Mouse (Mus musculus) T-cell, adult 2 months (primary cell): ENCODE results near the gene Tas2r102.

Experiments used
- DNase-seq: peaks from one replicate; pipeline ENCODE4 v3.0.0; 2022; ENCODE audit warnings: low spot score

The Tas2r102 gene

GRCm38 (mm10) chr6:132761831-132762230, at the start of gene Tas2r102:
Gene Tas2r102, plus strand, starts transcription at chr6:132762131.
- no peak for DNase-seq

DNA sequence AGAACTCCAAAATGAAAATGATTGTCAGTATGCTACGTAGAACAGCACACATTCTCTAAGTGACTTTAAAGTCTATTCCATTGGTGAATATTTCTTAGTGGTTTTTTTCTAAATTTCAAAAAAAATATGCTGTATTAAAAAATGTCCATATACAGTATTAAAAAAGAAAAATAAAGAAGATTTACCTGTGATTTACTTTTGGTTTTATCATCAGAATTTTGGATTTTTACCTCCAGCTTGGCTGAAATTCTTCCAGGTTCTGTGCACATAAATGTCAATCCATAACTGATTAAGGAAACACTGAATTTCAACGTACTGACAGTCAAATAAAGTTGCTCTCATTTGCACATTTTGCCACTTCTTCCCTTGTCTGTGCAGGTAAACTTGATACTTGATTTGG, 24.0 kb upstream of the Tas2r102 start, which contains the start of gene Tas2r115:
Gene Tas2r115, minus strand, starts transcription at position 101 of the 400 bp plus-strand sequence.
- no peak for DNase-seq

- DNase-seq, result no peak
Measured at GRCm38 (mm10) chr6:132750206-132750605, 11.7 kb upstream of the Tas2r102 start.

- no peak for DNase-seq
Measured at GRCm38 (mm10) chr6:132754430-132754829, 7.5 kb upstream of the Tas2r102 start, which contains the start of gene Tas2r124. Gene Tas2r124, plus strand, starts transcription at chr6:132754730.

DNA sequence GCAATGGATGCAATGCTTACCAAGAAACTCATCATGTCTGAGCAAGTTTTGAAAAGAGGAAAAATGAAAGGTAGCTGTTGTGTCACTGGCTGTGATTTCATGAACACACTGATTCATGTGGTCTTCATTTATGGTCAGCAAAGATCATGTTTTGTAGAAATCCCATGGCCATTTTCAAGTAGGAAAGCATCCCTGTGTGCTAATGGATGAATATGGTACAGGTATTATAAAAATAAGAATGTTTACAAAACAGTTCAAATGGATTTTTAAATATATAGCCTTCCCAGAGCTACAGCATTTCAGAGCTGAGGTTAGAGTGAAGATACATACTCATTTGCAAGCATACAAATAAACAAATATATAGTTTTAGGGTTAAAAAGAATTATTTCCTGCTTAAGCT, 16.1 kb downstream of the Tas2r102 start, which contains the start of gene Tas2r136:
Gene Tas2r136, minus strand, starts transcription at position 101 of the 400 bp plus-strand sequence.
- no peak for DNase-seq

GRCm38 (mm10) chr6:132795393-132795792, 33.5 kb downstream of the Tas2r102 start:
- no peak for DNase-seq

DNA sequence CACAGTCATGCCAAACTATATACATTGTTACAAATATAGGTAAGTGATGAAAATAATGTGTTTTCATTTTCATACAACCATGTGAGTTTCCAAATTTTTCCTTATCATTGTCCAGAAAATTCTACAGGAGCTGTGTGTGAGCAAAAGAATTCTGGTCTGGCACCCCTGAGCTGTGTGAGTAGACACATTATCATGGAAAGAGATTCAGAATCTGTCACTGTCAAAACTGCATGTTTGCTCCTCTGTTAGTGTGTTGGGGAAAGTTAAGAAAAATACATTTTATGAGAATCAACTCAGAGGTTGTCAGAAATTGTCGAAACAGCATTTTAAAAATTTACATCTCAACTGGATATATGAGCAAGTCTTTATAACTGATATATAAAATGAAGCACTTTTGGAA, 40.6 kb downstream of the Tas2r102 start, which contains the start of gene Tas2r117:
Gene Tas2r117, plus strand, starts transcription at position 301 of the 400 bp plus-strand sequence.
- DNase-seq, result no peak
